Mouse (Mus musculus) CD4-positive helper T cell, adult 2 months (primary cell): Measurements from ENCODE around the gene Ppp1r1c.

Experiments
- DNase-seq: peaks from one replicate; pipeline ENCODE4 v3.0.0-alpha.2; 2012; ENCODE audit warnings: low read depth, missing footprints, low spot score

Gene Ppp1r1c

GRCm38 (mm10) chr2:79865275-79865999 lies 157.9 kb downstream of the Ppp1r1c start:
- peak; percentile 37 for DNase-seq
